Mouse (Mus musculus) adrenal gland, adult 8-10 months (tissue): ENCODE data around the gene Mup4. TPM values are rescaled to one million over a fixed set of nuclear protein-coding genes. Genes with fewer than 3 reads are reported as not detected.
"Not testable (repeated sequence)": the region's sequence is repeated elsewhere in the genome, so short reads cannot be mapped to it uniquely, and the experiment has no call there.

Experiments used
- DNase-seq: peaks from one replicate; pipeline ENCODE4 v3.0.0; 2022
- total RNA-seq, 4 experiments: library from RNA; stranded (reverse); gene quantifications; 2 replicates each; pipeline ENCODE4 v1.2.4; 2022

The Mup4 gene
- total RNA-seq: not detected

- no peak for DNase-seq
Measured at GRCm38 (mm10) chr4:59960610-59961009, at the start of gene Mup4. TSS of gene Mup4 (minus strand) at chr4:59960710.

GRCm38 (mm10) chr4:59997894-59998293, 37.4 kb upstream of the Mup4 start:
- not testable (repeated sequence) for DNase-seq

- no peak for DNase-seq
Measured at GRCm38 (mm10) chr4:59963405-59964344, 3.2 kb upstream of the Mup4 start, which contains the start of gene Mup6. TSS of gene Mup6 (plus strand) at chr4:59964294.

- DNase-seq: no peak
Measured at GRCm38 (mm10) chr4:59937543-59937942, 23.0 kb downstream of the Mup4 start.

- DNase-seq: no peak
Measured at GRCm38 (mm10) chr4:59932505-59933281, 27.8 kb downstream of the Mup4 start.

- DNase-seq: peak; percentile 34
Measured at GRCm38 (mm10) chr4:59928347-59928746, 32.2 kb downstream of the Mup4 start.

GRCm38 (mm10) chr4:59927666-59928065, 32.8 kb downstream of the Mup4 start:
- no peak for DNase-seq

GRCm38 (mm10) chr4:59925082-59925481, 35.4 kb downstream of the Mup4 start:
- no peak for DNase-seq

- no peak for DNase-seq
Measured at GRCm38 (mm10) chr4:59917966-59918365, 42.5 kb downstream of the Mup4 start.

GRCm38 (mm10) chr4:59914608-59915403, 45.7 kb downstream of the Mup4 start, which contains the start of gene Slc46a2:
TSS of gene Slc46a2 (minus strand) at chr4:59915056.
- DNase-seq: no peak

GRCm38 (mm10) chr4:59908785-59909184, 51.7 kb downstream of the Mup4 start:
- DNase-seq: no peak

- no peak for DNase-seq
Measured at GRCm38 (mm10) chr4:59907657-59908230, 52.8 kb downstream of the Mup4 start.

GRCm38 (mm10) chr4:59907092-59907491, 53.4 kb downstream of the Mup4 start:
- no peak for DNase-seq

Other genes with a start within 250 kb of the Mup4 start
- gene Inip, start 159.1 kb downstream of the Mup4 start, total RNA-seq: 10 to 100 TPM; 17.8 to 24.3 (median 19.9) TPM
- gene Snx30, start 154.9 kb downstream of the Mup4 start, total RNA-seq: 10 to 100 TPM in 1 of 4 experiments, 1 to 10 TPM in 3; 6.6 to 10.2 (median 8.9) TPM
- gene Slc46a2, start 45.7 kb downstream of the Mup4 start, total RNA-seq: not detected
- not detected for gene Mup6, start 3.6 kb upstream of the Mup4 start, total RNA-seq
- gene Mup7, start 109.8 kb upstream of the Mup4 start, total RNA-seq: 10 to 100 TPM in 1 of 4 experiments, under 1 TPM in 1, not detected in 2; 0.46 to 21.9 TPM
- gene Mup2, start 193.6 kb upstream of the Mup4 start, total RNA-seq: 1 to 10 TPM in 1 of 4 experiments, not detected in 3; 1.5 TPM